Mouse (Mus musculus) heart, embryonic 14.5 days (tissue): Measurements from ENCODE around the gene Micall1. TPM values are rescaled to one million over a fixed set of nuclear protein-coding genes. Genes with fewer than 3 reads are reported as not detected.

Experiments
- ATAC-seq: fragments of 200-750 bp; cut with Nextera tagmentation; 2 replicates; pipeline ENCODE4 v1.8.0; 2017; ENCODE audit warnings: low read depth, moderate TSS enrichment; ENCODE audit not compliant: insufficient number of reproducible peaks, insufficient read depth, low FRiP score
- H3K27ac ChIP-seq, 2 experiments: fragments of 200-500 bp in 1 of 2; fragments of 300-500 bp in 1 of 2; sonication (generic) in 1 of 2; replicated peaks in 1 of 2; 2 replicates each; pipeline ENCODE4 v1.5.1; 2012 to 2014; ENCODE audit warnings: low read depth in 2 of 2, low read length in 2 of 2, control low read depth in 1 of 2, mild to moderate bottlenecking in 1 of 2, mixed read lengths in 1 of 2; ENCODE audit not compliant: control insufficient read depth in 1 of 2, insufficient read depth in 1 of 2
- H3K27me3 ChIP-seq: fragments of 300-500 bp; sonication (generic); 2 replicates; pipeline ENCODE4 v1.6.1; 2014; ENCODE audit warnings: mild to moderate bottlenecking, low read length, control low read depth; ENCODE audit not compliant: control insufficient read depth, insufficient read depth
- H3K36me3 ChIP-seq: fragments of 300-500 bp; sonication (generic); 2 replicates; pipeline ENCODE4 v1.6.1; 2014; ENCODE audit warnings: mild to moderate bottlenecking, control low read depth, low read length, mixed read lengths; ENCODE audit not compliant: control insufficient read depth, insufficient read depth
- H3K4me1 ChIP-seq, 2 experiments: fragments of 200-500 bp in 1 of 2; fragments of 300-500 bp in 1 of 2; sonication (generic) in 1 of 2; 2 replicates each; pipeline ENCODE4 v1.6.1; 2012 to 2014; ENCODE audit warnings: low read length in 2 of 2, control low read depth in 1 of 2, mixed read lengths in 1 of 2; ENCODE audit not compliant: control insufficient read depth in 2 of 2, insufficient read depth in 2 of 2
- H3K4me2 ChIP-seq: fragments of 300-500 bp; sonication (generic); 2 replicates; pipeline ENCODE4 v1.6.1; 2014; ENCODE audit warnings: mild to moderate bottlenecking, low read length
- H3K4me3 ChIP-seq, 2 experiments: fragments of 200-500 bp in 1 of 2; fragments of 300-500 bp in 1 of 2; sonication (generic) in 1 of 2; 2 replicates each; pipeline ENCODE4 v1.5.1; 2012 to 2014; ENCODE audit warnings: low read length in 2 of 2, mild to moderate bottlenecking in 2 of 2, control low read depth in 1 of 2, low read depth in 1 of 2, moderate library complexity in 1 of 2; ENCODE audit not compliant: control insufficient read depth in 1 of 2, insufficient read depth in 1 of 2
- H3K9ac ChIP-seq: fragments of 300-500 bp; sonication (generic); 2 replicates; pipeline ENCODE4 v1.6.1; 2014; ENCODE audit warnings: mild to moderate bottlenecking, low read length
- H3K9me3 ChIP-seq: fragments of 300-500 bp; sonication (generic); 2 replicates; pipeline ENCODE4 v1.6.1; 2016; ENCODE audit warnings: low read length, control low read depth; ENCODE audit not compliant: control insufficient read depth
- WGBS: fragments of 180-500 bp; shearing (Covaris S2); extraction: QIAGEN DNeasy Blood & Tissue Kit; methylation state at CpG from one replicate; pipeline ENCODE4 v1.1.7; 2014; 5-methylcytosine and 5-hydroxymethylcytosine counted together
- polyA plus RNA-seq: library from polyadenylated mRNA; unstranded; fragments of >200 nt; fragmentation: Nextera tagmentation; extraction: Ambion mirVana; gene quantifications from 2 replicates; pipeline ENCODE4 v1.2.1, GENCODE M21; 2014

Gene Micall1
- polyA plus RNA-seq, 1 experiment from 2014 or later = 20.2 TPM

DNA sequence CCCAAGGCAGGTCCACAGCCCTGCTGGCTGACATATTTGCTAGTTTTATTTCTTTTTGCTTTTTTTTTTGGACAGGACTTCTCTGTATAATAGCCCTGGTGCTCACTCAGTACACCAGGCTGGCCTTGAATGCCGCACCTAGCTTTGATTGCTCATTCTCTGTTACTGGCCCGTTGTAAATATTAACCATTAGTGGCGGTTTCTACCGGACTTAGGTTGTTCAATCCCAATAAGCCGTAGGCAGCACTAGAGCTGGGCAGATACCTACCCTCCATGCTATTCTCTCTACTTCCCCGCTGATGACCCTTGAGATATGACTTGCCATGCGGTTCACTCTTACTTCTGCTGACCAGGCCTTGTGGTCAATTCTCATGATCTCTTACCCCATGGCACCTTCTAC is 29.1 kb upstream of the Micall1 start:
- 93% methylated on average over 7 of the region's 7 CpGs for WGBS
- H3K36me3 ChIP-seq = peaks cover 83% of the 10 kb centered on the region
- H3K27ac ChIP-seq = no peak overlapping the region
- no peak for ATAC-seq
- H3K9me3 ChIP-seq = no peaks in the 10 kb centered on the region
- no peak overlapping the region for H3K9ac ChIP-seq
- H3K27me3 ChIP-seq = no peaks in the 10 kb centered on the region
- peaks cover 6% of the 10 kb centered on the region in 2 experiments; a peak in 3 of 4 replicates for H3K4me1 ChIP-seq
- H3K4me3 ChIP-seq = no peak overlapping the region
- no peak overlapping the region for H3K4me2 ChIP-seq

DNA sequence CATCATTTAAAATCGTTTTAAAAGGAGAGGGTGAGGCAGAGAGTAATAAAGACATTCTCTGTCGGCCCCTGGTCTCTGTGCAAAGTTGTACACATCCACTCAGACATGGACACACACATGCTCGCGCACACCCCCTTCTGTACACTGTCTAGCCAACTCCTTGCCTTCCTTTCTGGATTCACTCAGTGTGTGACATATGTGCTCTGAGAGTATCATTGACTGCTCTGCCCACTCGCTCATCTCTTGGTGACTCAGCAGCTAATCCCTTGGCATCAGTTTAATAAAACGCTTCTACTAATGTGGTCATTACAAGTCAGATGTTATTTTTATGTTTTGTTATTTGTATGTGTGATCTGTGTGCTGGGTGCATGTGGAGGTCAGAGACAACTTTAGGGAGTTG is 16.4 kb upstream of the Micall1 start:
- no peak for ATAC-seq
- H3K4me2 ChIP-seq = no peak overlapping the region
- H3K9ac ChIP-seq = no peak overlapping the region
- H3K4me1 ChIP-seq = peaks cover 8 to 21% of the 10 kb centered on the region in 2 experiments
- no peaks in the 10 kb centered on the region for H3K9me3 ChIP-seq
- H3K27ac ChIP-seq = no peak overlapping the region
- 87% methylated on average over 6 of the region's 6 CpGs for WGBS
- no peaks in the 10 kb centered on the region for H3K27me3 ChIP-seq
- peaks cover 88% of the 10 kb centered on the region for H3K36me3 ChIP-seq
- no peak overlapping the region for H3K4me3 ChIP-seq

DNA sequence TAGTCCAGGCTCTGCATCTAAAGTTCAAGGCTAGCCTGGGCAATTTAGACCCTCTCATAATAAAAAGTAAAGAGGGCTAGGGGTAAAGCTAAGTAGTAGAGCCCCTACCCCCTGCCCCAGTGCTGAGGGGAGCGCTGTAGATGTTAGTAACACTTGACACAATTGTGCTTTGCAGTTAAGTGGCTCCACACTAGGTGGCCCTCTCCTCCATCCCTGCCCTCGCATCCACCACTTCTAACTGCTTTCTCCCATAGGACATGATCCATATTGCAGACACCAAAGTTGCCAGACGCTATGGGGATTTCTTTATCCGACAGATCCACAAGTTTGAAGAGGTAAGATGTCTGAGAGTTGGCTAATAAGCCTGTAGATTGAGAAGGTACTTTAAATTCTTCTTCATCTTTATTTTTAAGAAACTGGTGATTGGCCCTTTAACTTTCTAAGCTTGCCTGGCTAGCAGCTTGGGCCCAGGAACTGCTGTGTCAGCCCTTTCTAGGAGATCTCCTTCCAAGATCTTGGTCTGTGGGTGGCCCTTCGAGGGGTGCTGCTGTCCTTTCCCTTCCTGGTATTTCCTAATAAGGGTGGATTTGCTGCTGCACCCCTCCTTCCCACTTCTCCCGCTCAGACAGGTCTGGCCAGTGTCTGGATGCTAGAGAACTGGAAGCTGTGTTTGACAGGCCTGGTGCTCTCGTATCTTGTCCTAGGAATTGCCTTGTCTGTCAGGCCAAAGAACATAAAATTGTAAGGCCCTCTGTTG is 15.4 kb upstream of the Micall1 start:
- H3K27me3 ChIP-seq = no peaks in the 10 kb centered on the region
- no peak overlapping the region for H3K4me3 ChIP-seq
- 48% methylated on average over 7 of the region's 7 CpGs for WGBS
- H3K27ac ChIP-seq = no peak overlapping the region
- no peak overlapping the region for H3K4me2 ChIP-seq
- no peak for ATAC-seq
- peaks cover 78% of the 10 kb centered on the region for H3K36me3 ChIP-seq
- H3K9me3 ChIP-seq = no peaks in the 10 kb centered on the region
- H3K9ac ChIP-seq = no peak overlapping the region
- peaks cover 18 to 31% of the 10 kb centered on the region in 2 experiments for H3K4me1 ChIP-seq

DNA sequence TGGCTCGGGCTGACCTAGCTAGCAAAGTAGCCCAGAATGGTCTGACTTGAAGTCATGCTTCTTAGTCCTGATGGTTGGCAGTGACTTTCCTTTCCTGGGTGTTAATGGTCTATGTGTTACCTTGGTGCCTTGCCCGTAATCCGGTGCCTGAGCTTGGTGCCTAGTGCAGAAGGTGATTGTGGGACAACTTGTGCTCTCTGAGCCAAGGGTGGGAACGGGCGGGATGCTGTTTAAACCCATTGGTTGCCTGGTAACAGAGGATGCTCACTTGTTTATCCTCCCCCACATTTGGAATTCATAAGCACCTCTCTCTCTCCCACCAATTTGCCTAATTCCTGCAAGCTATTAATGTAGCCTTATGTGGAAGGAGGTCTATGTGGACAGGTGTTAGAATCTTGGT is 13.2 kb upstream of the Micall1 start:
- Histone ChIP-seq H3K9ac (no peak overlapping the region), H3K27me3 (no peaks in the 10 kb centered on the region), H3K4me3 (no peak overlapping the region), H3K4me2 (no peak overlapping the region), H3K4me1 (peaks cover 37 to 53% of the 10 kb centered on the region in 2 experiments), H3K9me3 (no peaks in the 10 kb centered on the region), H3K36me3 (peaks cover 56% of the 10 kb centered on the region), H3K27ac (no peak overlapping the region)
- WGBS = 87% methylated on average over 5 of the region's 5 CpGs
- no peak for ATAC-seq

DNA sequence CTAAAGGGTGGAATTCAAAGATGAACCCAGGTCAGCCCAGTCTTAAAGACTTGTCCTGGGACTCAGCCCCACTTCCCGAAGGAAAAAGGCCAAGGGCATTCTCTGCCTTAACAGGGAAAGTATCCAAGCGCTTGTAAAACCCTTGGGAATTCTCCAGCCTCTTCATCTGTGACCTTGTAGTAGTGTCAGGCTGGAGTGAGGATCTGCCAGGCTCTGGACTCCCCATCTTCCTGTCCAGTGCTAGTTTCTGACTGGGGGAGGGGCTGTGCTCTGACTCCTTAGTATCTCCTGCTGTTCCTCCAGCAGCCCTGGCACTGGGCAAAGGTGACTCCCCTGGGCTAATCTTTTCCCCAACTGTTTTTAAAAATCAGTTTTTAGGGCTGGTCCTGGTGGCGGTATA is 12.1 kb upstream of the Micall1 start:
- peak overlapping the region; percentile 58 to 99 for H3K27ac ChIP-seq
- H3K27me3 ChIP-seq = no peaks in the 10 kb centered on the region
- no peak overlapping the region for H3K4me3 ChIP-seq
- H3K4me1 ChIP-seq = peaks cover 47 to 64% of the 10 kb centered on the region in 2 experiments
- H3K9me3 ChIP-seq = no peaks in the 10 kb centered on the region
- peaks cover 45% of the 10 kb centered on the region for H3K36me3 ChIP-seq
- peak overlapping the region; percentile 62 for H3K9ac ChIP-seq
- no peak overlapping the region for H3K4me2 ChIP-seq
- 43% methylated on average over 3 of the region's 3 CpGs for WGBS
- no peak for ATAC-seq

DNA sequence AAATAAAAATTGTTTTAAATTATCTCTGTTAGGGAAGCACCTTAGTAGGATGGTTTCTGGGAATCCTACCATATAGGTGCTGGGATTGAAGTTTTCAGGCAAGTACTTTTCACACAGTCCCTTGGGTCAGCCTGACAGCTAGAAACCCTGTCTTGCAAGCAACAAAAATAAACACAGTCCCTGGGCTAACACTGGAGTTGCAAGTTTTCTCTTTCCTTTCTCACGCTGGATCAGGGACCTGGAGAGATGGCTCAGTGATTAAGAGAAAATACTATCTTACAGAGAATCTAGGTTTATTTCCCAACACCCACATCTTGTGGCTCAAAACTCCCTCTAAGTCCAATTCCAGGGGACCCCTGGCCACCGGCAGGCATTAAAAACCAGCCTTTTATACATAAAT is 11.6 kb upstream of the Micall1 start:
- WGBS = 5% methylated on average over 2 of the region's 2 CpGs
- Histone ChIP-seq H3K27me3 (no peaks in the 10 kb centered on the region), H3K4me3 (no peak overlapping the region), H3K9me3 (no peaks in the 10 kb centered on the region), H3K9ac (peak overlapping the region; percentile 62), H3K27ac (peak overlapping the region; percentile 96 to 99), H3K4me2 (peak overlapping the region; percentile 45), H3K4me1 (peaks cover 52 to 70% of the 10 kb centered on the region in 2 experiments), H3K36me3 (peaks cover 40% of the 10 kb centered on the region)
- ATAC-seq = no peak

DNA sequence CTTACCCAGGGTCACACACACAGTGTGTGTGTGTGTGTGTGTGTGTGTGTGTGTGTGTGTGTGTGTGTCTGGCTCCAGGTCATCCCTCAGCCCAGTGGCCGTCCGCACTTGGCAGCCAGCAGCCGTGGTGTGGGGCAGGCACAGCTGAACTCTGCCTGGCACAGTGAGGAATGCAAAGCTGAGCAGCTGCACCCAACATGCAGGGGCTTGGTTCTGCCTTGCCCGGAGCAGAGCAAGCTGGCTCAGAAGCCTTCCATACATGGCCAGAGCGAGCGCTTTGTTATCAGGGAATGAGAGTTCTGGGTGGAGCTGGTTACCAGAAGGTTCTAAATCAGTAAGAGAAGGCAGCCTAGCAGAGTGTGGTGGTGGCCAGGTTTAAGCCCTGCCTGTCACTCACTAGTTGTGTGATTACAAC is 11.1 kb upstream of the Micall1 start:
- H3K4me1 ChIP-seq = peaks cover 54 to 74% of the 10 kb centered on the region in 2 experiments
- peak; percentile 88 for ATAC-seq
- peaks cover 35% of the 10 kb centered on the region for H3K36me3 ChIP-seq
- H3K27me3 ChIP-seq = no peaks in the 10 kb centered on the region
- H3K9me3 ChIP-seq = no peaks in the 10 kb centered on the region
- peak overlapping the region; percentile 96 to 99 for H3K27ac ChIP-seq
- H3K9ac ChIP-seq = peak overlapping the region; percentile 65
- WGBS = 6% methylated on average over 6 of the region's 6 CpGs
- no peak overlapping the region for H3K4me3 ChIP-seq
- peak overlapping the region; percentile 45 for H3K4me2 ChIP-seq

DNA sequence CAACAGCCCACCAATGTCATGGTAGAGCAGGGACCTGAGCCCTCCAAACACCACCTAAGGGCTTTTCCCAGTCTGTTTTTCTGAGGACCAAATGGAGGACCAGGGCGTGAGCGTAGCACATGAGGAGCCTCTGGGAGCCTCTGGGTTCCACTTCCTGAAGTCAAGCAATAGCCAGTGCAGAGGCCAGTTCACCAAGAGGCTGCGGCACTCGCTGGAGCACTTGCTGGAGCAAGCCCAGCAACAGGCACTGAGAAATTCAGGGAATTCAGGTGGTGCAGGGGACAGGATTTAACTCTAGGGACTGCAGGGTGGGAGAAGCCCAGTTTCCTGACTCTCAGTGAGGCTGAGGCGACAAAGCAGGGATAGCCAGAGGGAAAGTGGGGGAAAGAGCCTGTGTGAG is 10.5 kb upstream of the Micall1 start:
- H3K9ac ChIP-seq = peak overlapping the region; percentile 65
- 25% methylated on average over 5 of the region's 5 CpGs for WGBS
- H3K9me3 ChIP-seq = no peaks in the 10 kb centered on the region
- no peak for ATAC-seq
- peaks cover 29% of the 10 kb centered on the region for H3K36me3 ChIP-seq
- peak overlapping the region; percentile 45 for H3K4me2 ChIP-seq
- peak overlapping the region; percentile 96 to 99 for H3K27ac ChIP-seq
- H3K27me3 ChIP-seq = no peaks in the 10 kb centered on the region
- H3K4me1 ChIP-seq = peaks cover 54 to 70% of the 10 kb centered on the region in 2 experiments
- no peak overlapping the region for H3K4me3 ChIP-seq
